Mouse (Mus musculus) lung, embryonic 16.5 days (tissue): ENCODE measurements around the gene Elovl6. TPM values are rescaled to one million over a fixed set of nuclear protein-coding genes. Genes with fewer than 3 reads are reported as not detected.

ENCODE experiments used
- ATAC-seq: fragments of 200-750 bp; cut with Nextera tagmentation; 2 replicates; pipeline ENCODE4 v1.8.0; 2017; ENCODE audit warnings: low read depth, mild to moderate bottlenecking, moderate library complexity
- H3K27ac ChIP-seq: fragments of 300-500 bp; sonication (generic); 2 replicates; pipeline ENCODE4 v1.5.1; 2014; ENCODE audit warnings: mild to moderate bottlenecking, control low read depth, low read length
- H3K27me3 ChIP-seq: fragments of 300-500 bp; sonication (generic); 2 replicates; pipeline ENCODE4 v1.6.1; 2014; ENCODE audit warnings: low read depth, low read length, mixed read lengths; ENCODE audit not compliant: control insufficient read depth, insufficient read depth
- H3K36me3 ChIP-seq: fragments of 300-500 bp; sonication (generic); 2 replicates; pipeline ENCODE4 v1.6.1; 2014; ENCODE audit warnings: low read length; ENCODE audit not compliant: control insufficient read depth, insufficient read depth
- H3K4me1 ChIP-seq: fragments of 300-500 bp; sonication (generic); replicated peaks from 2 replicates; pipeline ENCODE4 v1.6.1; 2014; ENCODE audit warnings: low read length, mixed read lengths; ENCODE audit not compliant: control insufficient read depth, insufficient read depth
- H3K4me2 ChIP-seq: fragments of 300-500 bp; sonication (generic); 2 replicates; pipeline ENCODE4 v1.6.1; 2014; ENCODE audit warnings: low read depth, low read length, control low read depth
- H3K4me3 ChIP-seq: fragments of 300-500 bp; sonication (generic); 2 replicates; pipeline ENCODE4 v1.5.1; 2014; ENCODE audit warnings: mild to moderate bottlenecking, low read length, control low read depth
- H3K9ac ChIP-seq: fragments of 300-500 bp; sonication (generic); 2 replicates; pipeline ENCODE4 v1.6.1; 2014; ENCODE audit warnings: low read length, control low read depth
- H3K9me3 ChIP-seq: fragments of 300-500 bp; sonication (generic); 2 replicates; pipeline ENCODE4 v1.6.1; 2016; ENCODE audit warnings: low read length; ENCODE audit not compliant: control insufficient read depth
- WGBS: fragments of 180-500 bp; shearing (Covaris S2); extraction: QIAGEN DNeasy Blood & Tissue Kit; methylation state at CpG from one replicate; pipeline ENCODE4 v1.1.7; 2014; 5-methylcytosine and 5-hydroxymethylcytosine counted together
- polyA plus RNA-seq: library from polyadenylated mRNA; unstranded; fragments of >200 nt; fragmentation: Nextera tagmentation; extraction: Ambion mirVana; gene quantifications from 2 replicates; pipeline ENCODE4 v1.2.1, GENCODE M21; 2015

The Elovl6 gene
- polyA plus RNA-seq, 1 experiment from 2014 or later: 12.3 TPM

DNA sequence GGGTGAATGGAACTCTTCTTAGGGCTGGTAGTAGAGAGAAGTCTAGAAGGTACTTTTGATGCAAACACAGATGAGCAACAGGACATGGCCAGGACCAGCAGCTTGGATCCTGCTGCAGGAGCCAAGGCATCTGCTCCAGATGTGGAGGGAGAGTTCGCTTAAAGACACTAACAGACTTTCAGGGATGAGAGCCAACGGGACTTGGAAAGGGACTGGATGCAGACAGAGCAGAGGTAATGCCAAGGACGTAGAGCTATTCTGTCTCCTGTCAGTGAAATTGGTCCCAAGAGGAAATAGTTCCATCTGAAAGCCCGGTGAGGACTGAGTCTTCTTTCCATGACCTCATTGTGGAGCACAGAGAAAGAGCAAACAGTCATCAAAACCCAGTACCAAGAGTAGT, 95.1 kb downstream of the Elovl6 start:
- Histone ChIP-seq H3K4me2 (no peak overlapping the region), H3K27me3 (peaks cover 47% of the 10 kb centered on the region), H3K4me3 (no peak overlapping the region), H3K9me3 (no peaks in the 10 kb centered on the region), H3K4me1 (no peaks in the 10 kb centered on the region), H3K9ac (no peak overlapping the region), H3K36me3 (no peaks in the 10 kb centered on the region), H3K27ac (no peak overlapping the region)
- WGBS: 67% methylated on average over 4 of the region's 4 CpGs
- ATAC-seq: no peak

DNA sequence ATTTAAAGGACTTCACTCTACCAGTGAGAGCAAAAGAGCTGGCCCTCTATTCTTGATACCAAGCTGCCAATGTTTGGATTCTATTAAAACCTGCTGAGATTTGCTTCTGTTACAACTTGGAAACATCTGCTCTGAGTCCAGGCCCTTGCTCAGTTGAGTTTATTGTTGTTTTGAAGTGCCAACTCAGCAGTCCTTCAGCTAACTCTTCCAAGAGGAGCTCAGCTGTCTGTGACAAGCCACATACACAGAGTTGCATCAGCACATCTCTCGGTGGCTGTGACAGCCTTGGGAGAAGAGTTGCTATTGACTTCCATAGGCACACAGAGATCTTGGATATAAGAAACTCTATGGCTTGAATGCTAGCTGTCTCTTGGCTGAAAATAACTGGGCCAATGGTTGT, 98.9 kb downstream of the Elovl6 start:
- ATAC-seq: peak; percentile 84
- WGBS: 43% methylated on average over 1 of the region's 1 CpGs
- no peak overlapping the region for H3K27ac ChIP-seq
- H3K27me3 ChIP-seq: peaks cover 16% of the 10 kb centered on the region; the same call in 1 of the 2 replicates
- H3K36me3 ChIP-seq: no peaks in the 10 kb centered on the region
- no peaks in the 10 kb centered on the region for H3K9me3 ChIP-seq
- no peak overlapping the region for H3K9ac ChIP-seq
- H3K4me2 ChIP-seq: no peak overlapping the region
- no peaks in the 10 kb centered on the region for H3K4me1 ChIP-seq
- H3K4me3 ChIP-seq: no peak overlapping the region

GRCm38 (mm10) chr3:129631857-129632256, 99.7 kb downstream of the Elovl6 start:
- Histone ChIP-seq H3K4me2 (no peak overlapping the region), H3K4me1 (no peaks in the 10 kb centered on the region), H3K27me3 (peaks cover 9% of the 10 kb centered on the region; the same call in 1 of the 2 replicates), H3K9me3 (no peaks in the 10 kb centered on the region), H3K4me3 (no peak overlapping the region), H3K9ac (no peak overlapping the region), H3K27ac (no peak overlapping the region), H3K36me3 (no peaks in the 10 kb centered on the region)
- no peak for ATAC-seq
- WGBS: 91% methylated on average over 5 of the region's 5 CpGs

- H3K4me1 ChIP-seq: no peaks in the 10 kb centered on the region
- H3K27ac ChIP-seq: no peak overlapping the region
- no peaks in the 10 kb centered on the region for H3K9me3 ChIP-seq
- H3K36me3 ChIP-seq: no peaks in the 10 kb centered on the region
- H3K27me3 ChIP-seq: peaks cover 2% of the 10 kb centered on the region; the same call in 1 of the 2 replicates
- no peak for ATAC-seq
- no peak overlapping the region for H3K9ac ChIP-seq
- no peak overlapping the region for H3K4me2 ChIP-seq
- H3K4me3 ChIP-seq: no peak overlapping the region
- 42% methylated on average over 8 of the region's 8 CpGs for WGBS
These were observed 101.4 kb downstream of the Elovl6 start for GRCm38 (mm10) chr3:129633518-129633917.

DNA sequence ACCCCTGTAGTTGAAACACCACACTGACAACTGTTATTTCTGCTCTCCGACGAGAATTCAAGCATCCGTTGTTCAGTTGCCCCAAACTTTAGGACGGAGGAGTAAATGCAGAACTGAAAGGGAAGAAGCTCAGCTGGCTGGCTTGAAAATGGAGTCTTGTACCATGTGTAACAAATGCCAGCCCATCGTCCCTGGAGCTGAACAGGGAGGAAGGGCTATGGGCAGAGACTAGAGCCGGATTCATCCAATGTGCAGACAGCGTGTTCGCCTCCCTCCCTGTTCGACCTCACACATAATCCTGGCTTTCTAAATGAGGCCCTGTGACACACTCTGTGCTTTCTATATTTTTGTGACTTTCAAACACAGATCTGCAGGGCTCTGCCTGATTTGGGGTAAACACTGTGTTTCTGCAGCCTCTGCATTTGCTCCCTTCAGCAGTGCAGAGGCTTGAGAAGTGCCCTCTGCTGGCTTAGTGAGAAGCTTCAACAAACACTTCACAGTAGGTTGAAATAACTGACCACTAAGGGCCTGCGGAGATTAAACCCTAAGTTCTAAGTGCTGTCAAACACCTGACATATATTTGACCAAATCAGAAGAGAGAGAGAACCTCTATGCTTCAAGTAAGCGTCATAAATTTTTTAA, 102.2 kb downstream of the Elovl6 start:
- Histone ChIP-seq H3K27me3 (peaks cover 2% of the 10 kb centered on the region; the same call in 1 of the 2 replicates), H3K27ac (no peak overlapping the region), H3K4me1 (no peaks in the 10 kb centered on the region), H3K36me3 (no peaks in the 10 kb centered on the region), H3K9ac (no peak overlapping the region), H3K4me3 (no peak overlapping the region), H3K9me3 (no peaks in the 10 kb centered on the region), H3K4me2 (no peak overlapping the region)
- peak; percentile 70 for ATAC-seq
- WGBS: 80% methylated on average over 11 of the region's 11 CpGs

- Histone ChIP-seq H3K4me1 (peaks cover 7% of the 10 kb centered on the region; the same call in 1 of the 2 replicates), H3K27ac (no peak overlapping the region), H3K4me3 (no peak overlapping the region), H3K4me2 (no peak overlapping the region), H3K27me3 (peaks cover 3% of the 10 kb centered on the region), H3K9me3 (no peaks in the 10 kb centered on the region), H3K36me3 (no peaks in the 10 kb centered on the region), H3K9ac (no peak overlapping the region)
- no peak for ATAC-seq
- WGBS: 71% methylated on average over 6 of the region's 6 CpGs
These were observed 105.3 kb downstream of the Elovl6 start for GRCm38 (mm10) chr3:129637446-129637845.

DNA sequence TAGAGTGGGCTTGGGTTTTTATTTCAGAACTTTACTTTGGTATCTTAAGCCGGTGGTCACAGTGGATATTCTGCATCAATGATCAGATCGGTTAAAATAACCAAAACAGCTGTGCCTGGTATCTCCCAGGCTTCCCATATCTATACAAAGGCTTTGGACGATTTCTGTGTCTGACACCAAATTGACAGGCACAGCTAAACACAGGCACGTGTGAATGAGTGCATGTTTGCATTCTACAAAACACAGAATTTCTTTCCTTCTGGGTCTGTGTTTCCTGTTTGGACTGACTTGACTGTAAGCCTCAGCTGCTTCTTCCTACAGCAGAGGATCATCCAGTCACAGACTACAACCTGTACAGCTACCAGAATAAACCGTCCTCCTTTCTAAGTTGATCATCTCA, 107.5 kb downstream of the Elovl6 start:
- Histone ChIP-seq H3K4me3 (no peak overlapping the region), H3K9me3 (no peaks in the 10 kb centered on the region), H3K27me3 (peaks cover 3% of the 10 kb centered on the region), H3K27ac (no peak overlapping the region), H3K4me1 (peaks cover 7% of the 10 kb centered on the region; the same call in 1 of the 2 replicates), H3K36me3 (no peaks in the 10 kb centered on the region), H3K4me2 (no peak overlapping the region), H3K9ac (no peak overlapping the region)
- peak; percentile 44; the same call in 1 of the 2 replicates for ATAC-seq
- 36% methylated on average over 5 of the region's 5 CpGs for WGBS

DNA sequence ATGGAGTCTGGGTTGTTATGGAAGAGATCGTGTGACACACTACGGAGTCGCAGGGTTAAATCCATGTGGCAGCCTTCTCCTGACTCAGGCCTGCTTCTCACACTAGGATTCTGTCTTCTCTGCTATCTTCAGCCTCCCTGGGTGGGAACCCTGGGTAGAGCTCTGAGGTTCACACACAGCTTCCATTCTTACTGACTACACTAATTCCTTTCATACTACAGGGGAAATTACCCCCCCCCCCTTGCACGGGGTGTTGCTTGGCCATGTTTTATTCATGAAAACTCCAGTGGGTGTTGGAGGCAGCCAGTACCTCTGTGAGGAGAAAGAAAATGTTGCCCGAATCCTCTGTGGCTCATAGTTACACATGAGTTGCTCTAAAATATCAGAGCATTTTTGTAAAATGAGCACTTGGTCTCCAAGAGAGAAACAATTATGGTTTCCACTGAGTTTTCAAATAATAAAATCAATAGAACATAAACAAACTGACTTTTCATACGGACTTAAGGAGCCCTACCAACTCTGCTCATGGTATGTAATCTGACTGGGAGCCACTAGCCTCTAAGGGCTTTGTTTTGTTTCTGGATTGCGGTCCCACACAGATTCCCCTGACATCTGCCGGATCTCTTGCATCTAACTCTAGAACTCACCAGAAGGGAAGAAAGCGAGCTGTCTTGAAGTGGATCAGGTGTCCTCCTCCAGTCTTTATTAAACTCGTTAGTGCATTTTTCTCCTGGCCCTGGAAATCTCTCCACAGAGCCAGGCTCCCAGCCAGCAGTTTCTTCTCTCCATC, 108.3 kb downstream of the Elovl6 start:
- 66% methylated on average over 10 of the region's 10 CpGs for WGBS
- no peaks in the 10 kb centered on the region for H3K9me3 ChIP-seq
- H3K4me1 ChIP-seq: peaks cover 9% of the 10 kb centered on the region; the same call in 1 of the 2 replicates

DNA sequence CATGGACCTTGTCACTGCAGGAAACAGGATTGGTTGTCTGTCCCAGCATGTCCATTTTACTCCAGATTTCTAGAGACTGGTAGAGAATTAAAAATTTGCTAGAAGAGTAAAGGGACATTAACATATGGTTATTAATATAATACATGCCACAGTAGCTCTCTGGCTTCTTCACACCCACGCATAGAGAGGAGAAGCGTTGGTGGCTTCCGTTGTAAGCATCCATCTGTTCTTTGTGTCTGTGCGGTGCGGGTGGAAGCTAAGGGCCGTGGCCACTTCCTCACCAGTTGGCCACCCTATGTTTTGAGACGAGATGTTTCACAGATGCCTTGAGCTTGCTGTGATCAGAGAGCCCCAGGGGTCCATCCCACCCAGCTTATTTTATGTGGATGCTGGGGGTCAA, 109.5 kb downstream of the Elovl6 start:
- H3K9ac ChIP-seq: no peak overlapping the region
- H3K27me3 ChIP-seq: peaks cover 3% of the 10 kb centered on the region
- no peak overlapping the region for H3K27ac ChIP-seq
- H3K9me3 ChIP-seq: no peaks in the 10 kb centered on the region
- WGBS: 86% methylated on average over 7 of the region's 7 CpGs
- peaks cover 17% of the 10 kb centered on the region for H3K4me1 ChIP-seq
- H3K4me3 ChIP-seq: no peak overlapping the region
- no peak for ATAC-seq
- H3K36me3 ChIP-seq: no peaks in the 10 kb centered on the region
- no peak overlapping the region for H3K4me2 ChIP-seq

More for the DNA sequence above, 108.3 kb downstream of the Elovl6 start:
- no peak overlapping the region for H3K9ac ChIP-seq
- H3K27ac ChIP-seq: no peak overlapping the region
- no peak for ATAC-seq
- peaks cover 3% of the 10 kb centered on the region for H3K27me3 ChIP-seq
- H3K36me3 ChIP-seq: no peaks in the 10 kb centered on the region
- no peak overlapping the region for H3K4me3 ChIP-seq
- H3K4me2 ChIP-seq: no peak overlapping the region
